Mouse (Mus musculus): ENCODE measurements around the gene Nsmce1.

DNA sequence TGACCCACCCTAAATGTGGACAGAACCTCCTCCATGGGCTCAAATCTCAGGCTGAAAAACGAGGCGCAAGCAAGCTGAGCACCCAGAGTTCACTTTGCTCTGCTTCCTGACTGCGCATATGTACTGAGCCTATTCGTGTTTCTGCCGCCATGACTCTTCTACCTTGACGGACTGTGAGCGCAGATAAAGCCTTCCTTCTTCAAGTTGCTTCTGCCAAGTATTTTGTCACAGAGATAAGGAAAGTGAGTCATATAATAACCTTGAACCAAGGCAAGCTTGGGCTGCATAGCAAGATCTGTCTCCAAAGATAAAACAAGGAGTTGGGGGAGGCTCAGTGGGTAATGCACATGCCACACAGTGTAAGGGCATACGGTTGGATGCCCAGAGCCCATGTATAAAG lies 25.3 kb upstream of the Nsmce1 start:
- TF ChIP-seq CTCF (IDR thresholded peaks at IDR 0.05; ENCODE audit: low read depth), result no peak
- peak; percentile 79 for TF ChIP-seq EP300 (IDR thresholded peaks at IDR 0.05; ENCODE audit: low read depth)

Data from liver, embryonic 14.5 days (tissue).